Mouse (Mus musculus) lung, adult 18-20 months (tissue): ENCODE data around the gene Zfp296.
"Not testable (repeated sequence)": the region's sequence is repeated elsewhere in the genome, so short reads cannot be mapped to it uniquely, and the experiment has no call there.

Experiments
- DNase-seq, 2 experiments: peaks; one replicate each; pipeline ENCODE4 v3.0.0; 2022; ENCODE audit warnings: mixed read lengths in 2 of 2

Zfp296 gene

DNA sequence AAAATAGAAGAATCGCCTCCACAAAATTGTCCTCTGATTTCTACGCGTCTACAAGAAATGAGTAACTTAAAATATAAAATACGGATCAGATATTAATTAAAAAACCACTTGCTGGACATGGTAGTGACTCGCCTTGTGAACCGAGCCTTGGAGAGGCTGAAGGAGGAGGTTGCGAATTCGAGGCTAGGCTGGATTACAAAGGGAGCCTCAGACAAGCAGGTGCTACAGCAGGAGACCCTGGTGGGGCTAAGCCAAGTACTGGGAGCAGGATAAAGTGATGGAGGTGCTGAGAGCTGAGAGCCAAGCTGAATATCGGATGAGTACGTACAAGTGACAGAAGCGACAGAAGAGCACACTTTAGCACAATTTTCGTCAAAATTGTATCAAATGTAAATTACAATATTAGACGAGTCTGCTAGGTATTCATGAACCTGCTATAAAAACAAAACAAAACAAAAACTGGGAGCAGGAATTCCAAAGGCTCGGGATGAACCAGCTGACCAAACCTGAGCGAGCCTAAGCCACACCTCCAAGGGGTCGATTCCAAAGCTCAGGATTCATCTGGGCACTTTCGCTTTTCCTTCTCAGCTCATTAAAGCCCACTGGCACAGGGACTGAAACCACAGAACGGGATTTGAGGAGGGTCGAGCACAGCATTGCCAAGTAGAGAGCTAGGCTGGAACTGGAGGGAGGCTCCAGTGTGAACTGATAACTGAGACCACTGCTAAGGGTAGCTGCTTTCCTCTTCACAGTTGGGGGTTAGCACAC is 14.3 kb upstream of the Zfp296 start, which contains the start of gene Ppp1r37:
Ppp1r37 (minus strand) TSS at position 434 of the 768 bp plus-strand sequence.
- peak in 1 of 2 experiments; percentile 42 for DNase-seq

- no peak for DNase-seq
Observed at GRCm38 (mm10) chr7:19563884-19564283, 13.2 kb upstream of the Zfp296 start.

GRCm38 (mm10) chr7:19564455-19564854 is 12.6 kb upstream of the Zfp296 start:
- no peak for DNase-seq

- no peak for DNase-seq
Observed at GRCm38 (mm10) chr7:19565803-19566202, 11.3 kb upstream of the Zfp296 start.

- DNase-seq: no peak
Observed at GRCm38 (mm10) chr7:19567426-19567825, 9.7 kb upstream of the Zfp296 start.

- DNase-seq: no peak
Observed at GRCm38 (mm10) chr7:19569647-19570046, 7.4 kb upstream of the Zfp296 start.

- peak; percentile 78 to 80 for DNase-seq
Observed at GRCm38 (mm10) chr7:19572926-19573775, 3.9 kb upstream of the Zfp296 start.

DNA sequence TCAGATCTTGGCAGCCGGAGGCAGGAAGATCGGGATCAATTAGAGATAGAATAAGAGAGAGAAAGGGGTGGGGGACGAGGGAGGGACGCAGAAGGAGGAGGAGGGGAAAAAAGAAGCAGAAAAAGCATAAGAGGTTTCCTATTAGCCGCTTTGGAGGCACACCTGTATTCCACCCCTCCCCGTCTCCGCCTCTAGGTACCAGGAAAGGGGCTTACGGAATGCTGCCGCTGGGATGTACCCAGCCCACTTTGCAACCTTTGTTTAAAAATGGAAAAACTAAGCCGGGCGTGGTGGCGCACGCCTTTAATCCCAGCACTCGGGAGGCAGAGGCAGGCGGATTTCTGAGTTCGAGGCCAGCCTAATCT is 3.3 kb upstream of the Zfp296 start:
- DNase-seq: no peak

GRCm38 (mm10) chr7:19575559-19575958 is 1.5 kb upstream of the Zfp296 start:
- no peak for DNase-seq

DNA sequence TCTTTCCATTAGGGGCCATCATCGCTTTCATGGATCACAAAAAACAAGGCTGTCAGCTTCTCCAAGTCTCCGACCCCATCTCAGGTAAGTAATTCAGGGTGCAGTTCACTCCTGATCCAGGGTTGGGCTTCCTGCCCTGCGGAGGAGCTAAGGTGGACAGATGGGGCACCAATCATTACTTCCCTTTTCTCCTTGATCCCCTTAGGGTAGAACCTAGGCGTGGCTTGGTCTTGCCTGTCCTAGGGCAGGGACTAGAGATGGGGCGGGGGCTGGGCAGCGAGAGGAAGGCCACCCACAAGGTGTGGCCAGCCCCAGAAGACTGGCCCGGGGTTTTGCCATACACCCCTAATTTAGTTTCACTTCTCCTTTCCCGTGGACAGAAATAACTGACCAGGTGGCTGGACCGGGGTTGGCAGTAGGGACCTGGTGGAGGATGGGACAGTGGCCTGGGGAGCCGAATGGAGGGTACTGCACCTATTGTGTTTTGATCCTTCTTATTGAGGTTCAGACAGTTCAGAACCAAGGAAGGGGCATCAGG is 859 bp downstream of the Zfp296 start:
- DNase-seq: peak; percentile 67 to 77

DNA sequence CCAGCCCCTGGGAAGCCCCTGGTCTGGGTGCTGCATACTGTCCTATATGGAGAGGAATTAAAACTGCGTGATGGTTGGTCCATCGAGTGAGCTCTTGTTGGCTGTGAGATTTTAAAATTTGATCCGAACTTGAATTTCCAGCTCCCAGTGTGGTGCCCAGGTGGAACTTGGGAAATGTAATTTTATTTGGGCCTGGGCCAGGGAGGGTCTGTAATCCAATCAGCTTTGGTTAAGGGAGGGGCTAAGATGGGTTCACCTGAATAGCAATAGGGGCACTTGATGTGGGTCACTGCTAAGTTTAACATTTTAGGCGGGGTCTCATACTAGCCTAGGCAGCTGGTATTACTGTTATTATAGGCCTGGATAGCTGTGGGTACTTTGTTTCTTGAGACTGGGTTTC is 1.3 kb downstream of the Zfp296 start:
- DNase-seq: no peak

DNA sequence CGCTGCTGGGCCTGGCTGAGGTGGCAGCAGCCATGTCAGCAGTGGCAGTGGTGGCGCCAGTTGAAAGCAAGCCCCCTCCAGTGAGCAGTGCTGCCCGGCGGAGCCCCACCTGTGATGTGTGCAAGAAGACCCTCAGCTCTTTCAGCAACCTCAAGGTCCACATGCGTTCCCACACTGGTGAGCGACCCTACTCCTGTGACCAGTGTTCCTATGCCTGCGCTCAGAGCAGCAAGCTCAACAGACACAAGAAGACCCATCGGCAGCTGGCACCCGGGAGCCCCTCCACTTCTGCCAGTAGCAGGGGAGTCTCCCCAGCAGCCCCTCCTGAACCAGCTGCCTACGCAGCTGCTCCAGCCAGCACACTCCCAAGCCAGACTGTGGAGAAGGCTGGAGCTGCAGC is 2.7 kb downstream of the Zfp296 start:
- no peak for DNase-seq

DNA sequence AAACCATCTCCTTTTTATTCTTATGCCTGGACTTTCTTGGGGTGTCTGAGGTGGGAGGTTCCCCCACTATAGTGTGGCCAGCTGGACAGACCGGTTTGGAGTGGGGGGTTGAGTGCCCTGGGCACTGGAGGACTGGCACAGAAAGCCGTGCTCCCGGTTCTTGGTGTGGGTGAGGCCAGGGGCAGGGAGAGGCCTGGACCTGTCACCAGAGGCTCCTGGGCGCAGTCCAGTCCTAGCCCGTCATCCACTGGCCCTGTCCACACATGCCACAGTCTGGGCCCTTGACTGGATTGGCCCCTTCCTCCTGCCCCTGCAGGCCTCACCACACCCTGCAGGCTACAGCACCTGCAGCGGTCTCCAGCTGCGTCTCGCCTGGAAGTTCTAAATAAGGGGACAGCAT is 3.5 kb downstream of the Zfp296 start:
- DNase-seq: peak; percentile 88 to 93

- DNase-seq: no peak
Observed at GRCm38 (mm10) chr7:19586269-19586668, 9.2 kb downstream of the Zfp296 start.

DNA sequence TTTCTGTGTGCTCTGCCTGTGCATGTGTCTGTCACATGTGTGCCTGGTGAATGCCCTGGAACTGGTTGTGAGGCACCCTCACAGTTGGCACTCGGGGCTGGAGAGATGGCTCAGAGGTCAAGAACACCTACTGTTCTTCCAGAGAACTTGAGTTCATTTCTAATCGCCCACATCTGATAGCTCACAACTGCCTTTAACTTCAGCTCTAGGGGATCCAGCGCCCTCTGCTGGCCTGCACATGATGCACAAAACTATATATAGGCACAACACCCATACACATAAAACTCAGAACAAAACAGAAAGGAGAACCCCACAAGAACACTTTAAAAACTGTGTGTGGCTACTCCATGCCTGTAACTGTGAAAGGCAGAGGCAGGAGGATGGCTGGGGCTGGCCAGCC is 12.1 kb downstream of the Zfp296 start:
- DNase-seq: peak; percentile 35 to 40

- DNase-seq: peak; percentile 60 to 73
Observed at GRCm38 (mm10) chr7:19589917-19590316, 12.8 kb downstream of the Zfp296 start.

- DNase-seq: no peak
Observed at GRCm38 (mm10) chr7:19593061-19593730, 16.1 kb downstream of the Zfp296 start.

- DNase-seq: no peak
Observed at GRCm38 (mm10) chr7:19600562-19600961, 23.5 kb downstream of the Zfp296 start.

- no peak for DNase-seq
Observed at GRCm38 (mm10) chr7:19603055-19603454, 26.0 kb downstream of the Zfp296 start.

DNA sequence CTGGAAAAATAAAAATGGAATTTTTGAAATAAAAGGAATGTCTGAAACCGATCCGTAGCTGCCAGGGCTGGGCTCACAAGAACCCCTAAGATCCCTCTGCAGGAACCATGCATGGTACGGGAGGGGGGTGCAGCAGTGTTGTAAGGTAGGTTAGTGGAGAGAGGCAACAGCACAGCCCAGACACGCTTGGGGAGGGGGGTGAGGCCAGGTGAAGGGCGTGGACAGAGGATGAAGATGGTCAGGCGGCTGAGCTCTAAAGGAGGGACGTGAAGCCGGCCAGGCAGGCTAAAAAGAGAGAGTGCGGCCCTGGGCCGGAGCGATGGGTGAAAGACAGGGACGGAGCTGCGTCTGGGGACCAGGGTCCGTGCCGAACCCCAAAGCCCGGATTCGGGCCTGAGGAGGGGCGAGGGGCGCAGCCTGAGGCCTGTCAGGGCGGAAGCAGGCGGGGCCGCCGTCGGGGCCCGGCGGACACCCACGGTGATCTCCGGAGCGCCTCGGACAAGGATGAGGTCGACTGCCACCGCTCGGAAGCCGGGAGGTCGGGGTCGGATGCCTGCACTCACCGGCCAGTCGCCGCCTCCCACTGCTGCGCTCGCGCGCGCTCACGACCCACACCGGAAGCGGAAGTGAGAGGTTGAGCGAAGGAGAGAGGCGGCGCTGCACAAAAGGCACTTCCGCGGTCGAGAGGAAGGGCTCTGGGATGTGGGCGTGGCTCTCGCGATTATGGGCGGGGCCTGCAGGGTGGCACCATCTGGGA is 26.9 kb downstream of the Zfp296 start, which contains the start of gene Clasrp:
Clasrp (minus strand) TSS at position 638 of the 757 bp plus-strand sequence.
- peak; percentile 97 to 99 for DNase-seq

- not testable (repeated sequence) for DNase-seq
Observed at GRCm38 (mm10) chr7:19604606-19605214, 27.6 kb downstream of the Zfp296 start.

GRCm38 (mm10) chr7:19607291-19607690 is 30.2 kb downstream of the Zfp296 start:
- no peak for DNase-seq
